Mouse (Mus musculus): ENCODE results near the gene Pde4dip. TPM values are rescaled to one million over a fixed set of nuclear protein-coding genes. Genes with fewer than 3 reads are reported as not detected.

Pde4dip gene
- polyA plus RNA-seq, 1 experiment from 2014 or later: 27.5 TPM

DNA sequence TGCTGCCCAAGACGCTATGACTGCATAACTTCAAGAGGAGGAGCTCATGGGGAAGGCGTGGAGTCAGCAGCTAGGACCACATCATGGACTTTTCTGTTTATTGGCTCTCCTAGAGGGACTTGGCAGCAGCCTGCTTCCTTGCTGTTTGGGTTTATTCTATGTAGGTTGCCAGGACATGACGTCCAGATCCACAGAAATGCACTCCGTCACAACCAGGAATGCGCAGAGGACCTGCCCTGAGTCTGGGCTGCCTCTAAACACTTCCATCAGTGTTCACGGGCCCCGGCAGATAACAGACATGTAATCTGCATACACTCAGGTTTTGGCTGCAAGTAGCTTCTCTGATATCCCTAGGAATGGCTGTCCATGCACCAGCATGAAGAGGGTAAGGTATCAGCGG, 94.5 kb downstream of the Pde4dip start:
- Histone ChIP-seq H3K36me3 (ENCODE audit: control insufficient read depth, insufficient read depth, low read length) (no peaks in the 10 kb centered on the region), H3K27ac (ENCODE audit: low read depth, low read length) (no peak overlapping the region), H3K9ac (ENCODE audit: low read depth, low read length) (no peak overlapping the region), H3K4me2 (replicated peaks; ENCODE audit: low read depth, low read length) (no peak overlapping the region), H3K4me3 (ENCODE audit: low read depth, low read length) (no peak overlapping the region), H3K4me1 (replicated peaks; ENCODE audit: control insufficient read depth, insufficient read depth, low read length) (no peaks in the 10 kb centered on the region), H3K9me3 (ENCODE audit: control insufficient read depth, low read length) (no peaks in the 10 kb centered on the region), H3K27me3 (ENCODE audit: control insufficient read depth, insufficient read depth, low read length) (no peaks in the 10 kb centered on the region)
- DNase-seq (ENCODE audit: low spot score): no peak
- ATAC-seq (ENCODE audit: low FRiP score): no peak
- WGBS: 88% methylated on average over 8 of the region's 8 CpGs

DNA sequence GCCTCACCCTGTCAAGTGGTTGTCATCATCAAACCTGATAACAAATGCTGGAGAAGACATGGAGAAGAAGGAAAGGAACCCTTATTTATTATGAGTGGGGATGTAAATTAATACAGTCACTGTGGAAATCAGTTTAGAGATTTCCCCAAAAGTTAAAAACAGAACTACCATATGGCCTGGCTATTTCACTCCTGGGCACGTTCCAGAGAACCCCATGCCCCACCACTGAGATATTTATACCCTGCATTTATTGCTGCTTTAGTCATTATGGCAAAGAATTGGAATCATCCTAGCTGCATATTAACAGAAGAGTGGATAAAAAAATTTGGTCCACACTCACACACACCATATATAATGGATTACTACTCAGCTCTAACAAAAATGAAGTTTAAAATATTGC, 98.4 kb downstream of the Pde4dip start:
- Histone ChIP-seq H3K4me1 (replicated peaks; ENCODE audit: control insufficient read depth, insufficient read depth, low read length) (no peaks in the 10 kb centered on the region), H3K27me3 (ENCODE audit: control insufficient read depth, insufficient read depth, low read length) (no peaks in the 10 kb centered on the region), H3K9me3 (ENCODE audit: control insufficient read depth, low read length) (no peaks in the 10 kb centered on the region), H3K36me3 (ENCODE audit: control insufficient read depth, insufficient read depth, low read length) (no peaks in the 10 kb centered on the region), H3K9ac (ENCODE audit: low read depth, low read length) (no peak overlapping the region), H3K4me2 (replicated peaks; ENCODE audit: low read depth, low read length) (no peak overlapping the region), H3K4me3 (ENCODE audit: low read depth, low read length) (no peak overlapping the region), H3K27ac (ENCODE audit: low read depth, low read length) (no peak overlapping the region)
- DNase-seq (ENCODE audit: low spot score) (no peak), ATAC-seq (ENCODE audit: low FRiP score) (no peak)
- WGBS: 88% methylated on average over 1 of the region's 1 CpGs

DNA sequence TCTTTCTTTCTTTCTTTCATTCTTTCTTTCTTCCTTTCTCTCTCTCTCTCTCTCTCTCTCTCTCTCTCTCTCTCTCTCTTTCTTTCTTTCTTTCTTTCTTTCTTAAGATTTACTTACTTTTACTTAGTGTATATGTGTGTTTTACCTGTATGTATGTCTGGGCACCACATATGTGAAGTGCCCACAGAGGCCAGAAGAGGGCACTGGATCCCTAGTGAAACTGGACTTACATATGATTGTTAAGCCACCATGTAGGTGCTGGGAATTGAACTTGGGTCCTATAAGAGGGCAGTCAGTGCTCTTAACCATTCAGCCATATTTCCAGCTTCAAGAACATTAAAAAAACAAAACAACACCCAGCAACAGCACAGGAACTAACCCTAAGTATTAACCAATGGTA, 99.2 kb downstream of the Pde4dip start:
- no peaks in the 10 kb centered on the region for H3K36me3 ChIP-seq (ENCODE audit: control insufficient read depth, insufficient read depth, low read length)
- H3K27me3 ChIP-seq (ENCODE audit: control insufficient read depth, insufficient read depth, low read length): no peaks in the 10 kb centered on the region
- no peak overlapping the region for H3K4me2 ChIP-seq (replicated peaks; ENCODE audit: low read depth, low read length)
- no peak overlapping the region for H3K27ac ChIP-seq (ENCODE audit: low read depth, low read length)
- no peak overlapping the region for H3K9ac ChIP-seq (ENCODE audit: low read depth, low read length)
- no peak overlapping the region for H3K4me3 ChIP-seq (ENCODE audit: low read depth, low read length)
- no peaks in the 10 kb centered on the region for H3K4me1 ChIP-seq (replicated peaks; ENCODE audit: control insufficient read depth, insufficient read depth, low read length)
- ATAC-seq (ENCODE audit: low FRiP score) (no peak), DNase-seq (ENCODE audit: low spot score) (no peak)
- no peaks in the 10 kb centered on the region for H3K9me3 ChIP-seq (ENCODE audit: control insufficient read depth, low read length)

DNA sequence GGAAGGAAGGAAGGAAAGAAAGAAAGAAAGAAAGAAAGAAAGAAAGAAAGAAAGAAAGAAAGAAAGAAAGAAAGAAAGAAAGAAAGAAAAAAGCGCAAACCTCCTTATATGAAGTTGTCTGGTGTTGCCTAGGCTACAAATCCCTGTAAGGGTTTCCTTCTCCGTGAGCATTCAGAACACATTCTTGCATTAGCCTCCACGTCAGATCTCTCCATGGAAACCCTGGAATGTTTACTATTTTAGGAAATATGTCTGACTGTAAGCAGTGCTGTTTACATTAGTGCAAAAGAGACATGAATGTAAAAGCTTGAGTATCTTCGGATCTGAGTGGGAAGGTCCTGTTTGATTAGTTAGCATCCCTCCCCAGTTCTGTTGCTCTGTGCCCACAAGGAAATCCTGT, 112.3 kb downstream of the Pde4dip start:
- no peak for DNase-seq (ENCODE audit: low spot score)
- H3K27ac ChIP-seq (ENCODE audit: low read depth, low read length): no peak overlapping the region
- H3K4me2 ChIP-seq (replicated peaks; ENCODE audit: low read depth, low read length): no peak overlapping the region
- WGBS: 55% methylated on average over 4 of the region's 4 CpGs
- no peak overlapping the region for H3K4me3 ChIP-seq (ENCODE audit: low read depth, low read length)
- H3K9ac ChIP-seq (ENCODE audit: low read depth, low read length): no peak overlapping the region
- no peaks in the 10 kb centered on the region for H3K36me3 ChIP-seq (ENCODE audit: control insufficient read depth, insufficient read depth, low read length)
- no peaks in the 10 kb centered on the region for H3K27me3 ChIP-seq (ENCODE audit: control insufficient read depth, insufficient read depth, low read length)
- no peaks in the 10 kb centered on the region for H3K4me1 ChIP-seq (replicated peaks; ENCODE audit: control insufficient read depth, insufficient read depth, low read length)
- ATAC-seq (ENCODE audit: low FRiP score): no peak
- no peaks in the 10 kb centered on the region for H3K9me3 ChIP-seq (ENCODE audit: control insufficient read depth, low read length)

DNA sequence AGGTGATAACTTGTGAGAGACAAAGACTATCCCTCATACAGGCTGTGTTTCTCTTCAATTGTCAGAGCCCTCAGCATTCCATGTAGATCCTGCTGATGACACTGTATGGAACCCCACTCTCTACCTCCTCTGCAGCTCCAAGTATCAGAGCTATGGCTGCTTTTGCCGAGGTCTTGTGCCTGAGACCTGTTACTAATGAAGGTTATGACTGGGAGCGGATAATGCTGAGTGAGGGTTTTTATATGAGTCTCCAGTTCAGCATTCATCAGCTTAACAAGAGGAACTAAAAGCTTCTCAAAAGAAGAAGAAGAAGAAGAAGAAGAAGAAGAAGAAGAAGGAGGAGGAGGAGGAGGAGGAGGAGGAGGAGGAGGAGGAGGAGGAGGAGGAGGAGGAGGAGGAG, 112.8 kb downstream of the Pde4dip start:
- Histone ChIP-seq H3K4me1 (replicated peaks; ENCODE audit: control insufficient read depth, insufficient read depth, low read length) (no peaks in the 10 kb centered on the region), H3K9ac (ENCODE audit: low read depth, low read length) (no peak overlapping the region), H3K4me2 (replicated peaks; ENCODE audit: low read depth, low read length) (no peak overlapping the region), H3K36me3 (ENCODE audit: control insufficient read depth, insufficient read depth, low read length) (no peaks in the 10 kb centered on the region), H3K27ac (ENCODE audit: low read depth, low read length) (no peak overlapping the region), H3K27me3 (ENCODE audit: control insufficient read depth, insufficient read depth, low read length) (no peaks in the 10 kb centered on the region), H3K4me3 (ENCODE audit: low read depth, low read length) (no peak overlapping the region), H3K9me3 (ENCODE audit: control insufficient read depth, low read length) (no peaks in the 10 kb centered on the region)
- ATAC-seq (ENCODE audit: low FRiP score) (no peak), DNase-seq (ENCODE audit: low spot score) (no peak)
- WGBS: 67% methylated on average over 2 of the region's 2 CpGs

DNA sequence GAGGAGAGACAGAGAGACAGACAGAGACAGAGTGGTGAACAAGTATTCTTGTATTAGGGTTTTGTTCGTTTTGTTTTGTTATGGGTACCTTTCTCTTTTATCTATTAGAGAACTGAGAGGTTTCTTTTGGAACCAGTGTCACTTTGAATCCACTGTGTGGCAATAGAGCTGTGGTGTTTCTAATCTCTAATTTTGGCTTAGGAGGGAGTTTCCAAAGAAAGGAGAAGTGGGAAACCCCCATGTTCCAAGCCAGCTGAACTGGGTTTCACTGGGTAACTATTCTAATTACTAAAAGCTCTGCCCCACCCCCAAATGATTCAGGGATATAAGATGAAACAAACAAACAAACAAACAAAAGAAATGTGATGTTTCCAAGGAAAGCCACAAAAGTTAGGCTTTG, 113.6 kb downstream of the Pde4dip start:
- no peak overlapping the region for H3K4me3 ChIP-seq (ENCODE audit: low read depth, low read length)
- H3K27ac ChIP-seq (ENCODE audit: low read depth, low read length): no peak overlapping the region
- no peak for ATAC-seq (ENCODE audit: low FRiP score)
- H3K4me1 ChIP-seq (replicated peaks; ENCODE audit: control insufficient read depth, insufficient read depth, low read length): no peaks in the 10 kb centered on the region
- H3K9ac ChIP-seq (ENCODE audit: low read depth, low read length): no peak overlapping the region
- H3K36me3 ChIP-seq (ENCODE audit: control insufficient read depth, insufficient read depth, low read length): no peaks in the 10 kb centered on the region
- H3K27me3 ChIP-seq (ENCODE audit: control insufficient read depth, insufficient read depth, low read length): no peaks in the 10 kb centered on the region
- WGBS: 81% methylated on average over 1 of the region's 1 CpGs
- no peak for DNase-seq (ENCODE audit: low spot score)
- H3K9me3 ChIP-seq (ENCODE audit: control insufficient read depth, low read length): no peaks in the 10 kb centered on the region
- H3K4me2 ChIP-seq (replicated peaks; ENCODE audit: low read depth, low read length): no peak overlapping the region

DNA sequence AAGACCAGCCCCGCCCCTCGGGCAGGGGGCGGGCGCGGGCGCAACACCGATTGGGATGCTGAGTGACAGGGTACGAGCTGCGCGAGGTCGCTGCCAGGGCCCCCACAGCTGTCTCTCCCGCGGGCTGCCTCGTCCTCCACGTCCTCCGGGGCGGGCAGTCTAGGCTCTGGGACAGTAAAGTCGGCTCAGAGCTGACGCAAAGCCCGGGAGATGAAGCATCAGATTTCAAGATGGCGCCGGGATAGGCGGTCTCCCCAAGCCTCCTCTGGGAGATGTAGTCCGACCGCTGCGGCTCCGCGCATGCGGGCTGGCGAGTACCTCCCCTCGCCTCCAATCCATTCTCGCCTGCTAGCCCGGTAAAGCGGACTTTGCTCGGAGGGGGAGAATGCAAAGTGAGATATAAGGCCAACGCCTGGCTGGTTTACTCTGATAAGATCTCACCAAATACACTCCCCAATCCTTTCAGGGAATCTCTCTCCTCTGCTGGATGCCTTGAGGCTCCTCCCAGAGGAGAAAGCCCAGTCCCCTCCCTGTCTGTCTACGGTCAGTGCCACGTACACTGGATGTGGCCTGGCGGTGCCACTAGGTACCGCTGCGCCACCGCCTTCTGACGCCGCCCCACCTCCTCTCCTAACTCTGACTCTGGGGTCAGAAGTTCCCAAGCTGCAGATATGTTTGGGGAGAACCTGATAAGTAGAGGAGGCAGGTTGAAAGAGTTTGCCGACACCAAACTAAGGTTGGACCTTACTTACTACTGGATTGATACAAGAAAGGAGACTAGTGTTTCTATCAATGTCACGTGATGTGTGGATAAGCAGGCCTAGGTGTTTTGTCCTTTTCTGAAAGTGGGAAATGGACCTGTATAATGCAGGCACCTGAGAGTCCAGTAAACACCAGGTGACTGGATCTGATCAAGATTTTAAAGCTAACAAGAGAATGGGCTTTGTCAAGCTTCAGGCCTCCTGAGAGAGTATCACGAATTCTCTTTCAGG, 120.4 kb downstream of the Pde4dip start:
- Histone ChIP-seq H3K4me1 (replicated peaks; ENCODE audit: control insufficient read depth, insufficient read depth, low read length) (peaks cover 4% of the 10 kb centered on the region; the same call in 1 of the 2 replicates), H3K4me3 (ENCODE audit: low read depth, low read length) (peak overlapping the region; percentile 58), H3K9ac (ENCODE audit: low read depth, low read length) (peak overlapping the region; percentile 64), H3K36me3 (ENCODE audit: control insufficient read depth, insufficient read depth, low read length) (no peaks in the 10 kb centered on the region), H3K4me2 (replicated peaks; ENCODE audit: low read depth, low read length) (peak overlapping the region; percentile 72), H3K27me3 (ENCODE audit: control insufficient read depth, insufficient read depth, low read length) (no peaks in the 10 kb centered on the region), H3K27ac (ENCODE audit: low read depth, low read length) (peak overlapping the region; percentile 81), H3K9me3 (ENCODE audit: control insufficient read depth, low read length) (no peaks in the 10 kb centered on the region)
- ATAC-seq (ENCODE audit: low FRiP score) (peak; percentile 98), DNase-seq (ENCODE audit: low spot score) (peak; percentile 94)
- WGBS: 3% methylated on average over 43 of the region's 47 CpGs

DNA sequence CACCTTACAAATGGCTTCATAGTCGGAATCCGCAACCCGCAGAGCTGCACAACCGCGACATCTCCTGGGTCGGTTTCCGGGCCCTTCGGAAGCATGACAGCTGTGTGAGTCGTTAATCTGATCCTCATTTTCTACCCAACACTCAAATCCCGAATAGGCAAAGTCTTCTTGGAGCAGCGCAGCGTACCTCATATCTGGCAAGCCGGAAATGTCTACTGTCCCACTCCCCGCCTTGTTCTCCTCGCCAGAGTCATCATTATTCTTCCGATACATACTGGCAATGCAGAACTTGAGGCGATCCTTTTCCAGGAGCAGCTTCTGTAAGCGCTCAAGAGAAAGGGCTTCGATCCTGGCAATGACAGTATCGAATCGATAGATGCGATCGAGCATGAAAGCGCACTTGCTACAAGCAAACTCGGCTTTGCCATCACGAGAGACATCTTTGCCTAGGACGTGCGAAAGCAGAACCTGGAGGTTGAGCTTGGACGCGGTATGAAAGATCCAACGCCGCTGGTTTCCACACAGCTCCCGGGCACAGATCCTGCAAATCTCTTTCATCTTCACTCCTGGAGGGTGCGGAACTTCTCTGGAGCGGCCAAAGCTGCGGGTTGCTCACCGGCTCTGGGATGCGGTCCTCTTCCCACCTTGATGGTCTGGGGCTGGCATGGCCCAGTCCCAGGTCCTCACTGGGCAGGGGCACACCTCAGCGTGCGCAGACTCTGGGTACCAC, 121.3 kb downstream of the Pde4dip start:
- peak overlapping the region; percentile 81 for H3K27ac ChIP-seq (ENCODE audit: low read depth, low read length)
- DNase-seq (ENCODE audit: low spot score) (peak; percentile 69), ATAC-seq (ENCODE audit: low FRiP score) (peak; percentile 91)
- no peaks in the 10 kb centered on the region for H3K27me3 ChIP-seq (ENCODE audit: control insufficient read depth, insufficient read depth, low read length)
- peak overlapping the region; percentile 58 for H3K4me3 ChIP-seq (ENCODE audit: low read depth, low read length)
- H3K9ac ChIP-seq (ENCODE audit: low read depth, low read length): peak overlapping the region; percentile 64
- WGBS: 5% methylated on average over 40 of the region's 40 CpGs
- no peaks in the 10 kb centered on the region for H3K36me3 ChIP-seq (ENCODE audit: control insufficient read depth, insufficient read depth, low read length)
- H3K9me3 ChIP-seq (ENCODE audit: control insufficient read depth, low read length): no peaks in the 10 kb centered on the region
- H3K4me1 ChIP-seq (replicated peaks; ENCODE audit: control insufficient read depth, insufficient read depth, low read length): peaks cover 4% of the 10 kb centered on the region; the same call in 1 of the 2 replicates
- H3K4me2 ChIP-seq (replicated peaks; ENCODE audit: low read depth, low read length): peak overlapping the region; percentile 72

All from hindbrain, embryonic 11.5 days (tissue).